Comparison of ENCODE assay signal across 8 mouse cellular contexts in the genomic region with DNA sequence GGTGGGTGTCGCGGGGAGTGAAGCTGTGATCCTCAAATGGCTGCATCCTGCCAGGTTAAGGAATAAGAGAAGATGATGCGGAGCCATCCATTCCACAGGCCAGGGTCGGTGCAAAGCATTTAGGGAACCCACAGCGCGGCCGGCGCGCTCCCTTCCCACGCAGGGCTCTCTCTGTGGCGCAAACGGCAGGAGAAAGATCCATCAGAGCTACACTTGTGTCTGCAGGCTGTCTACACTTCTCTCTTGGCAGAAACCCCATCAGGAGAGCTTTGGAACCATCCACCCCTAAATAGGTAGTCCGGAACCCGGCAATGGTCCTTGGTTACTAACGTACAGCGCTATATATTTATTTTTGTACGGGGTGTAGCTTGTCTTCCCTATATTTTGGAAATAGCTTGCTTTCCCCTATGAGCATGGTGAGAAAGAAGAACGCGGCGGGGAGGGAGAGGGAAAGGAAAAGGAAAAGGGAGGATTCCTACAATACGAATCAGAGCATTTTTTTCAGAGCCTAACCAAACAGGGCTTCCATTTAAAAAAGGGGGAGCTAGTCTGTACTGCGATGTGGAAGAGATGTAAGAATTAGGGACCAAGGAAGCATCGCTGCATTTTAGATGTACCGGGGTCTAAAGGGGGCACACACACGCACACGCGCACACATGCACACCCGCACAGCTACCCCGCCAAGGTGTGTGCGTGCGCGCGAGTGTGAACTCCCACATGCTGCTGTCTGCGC. TPM values are rescaled to one million over a fixed set of nuclear protein-coding genes. Genes with fewer than 3 reads are reported as not detected.
DNase-seq lines count a peak whose midpoint lies in the region; ATAC-seq and TF ChIP-seq lines count a peak whose summit lies in the region.

No protein-coding gene starts in this region.

- H3K4me3 ChIP-seq in kidney, embryonic 16.5 days (ENCODE audit: low read length): peak overlapping the region; percentile 58
- H3K4me3 ChIP-seq in forebrain, postnatal 0 days (ENCODE audit: low read depth, low read length): peak overlapping the region; percentile 62
- peak overlapping the region; percentile 49 for H3K4me3 ChIP-seq in liver, embryonic 11.5 days (ENCODE audit: low read depth, low read length)
- peak overlapping the region; percentile 51 for H3K4me3 ChIP-seq in stomach, embryonic 16.5 days (replicated peaks; ENCODE audit: low read length)

- H3K4me2 ChIP-seq in kidney, embryonic 16.5 days (replicated peaks; ENCODE audit: low read depth, low read length): peak overlapping the region; percentile 79
- H3K4me2 ChIP-seq in forebrain, postnatal 0 days (ENCODE audit: low read depth): peak overlapping the region; percentile 72
- peak overlapping the region; percentile 75 for H3K4me2 ChIP-seq in liver, embryonic 11.5 days
- peak overlapping the region; percentile 87 for H3K4me2 ChIP-seq in stomach, embryonic 16.5 days (ENCODE audit: low read depth, low read length)

- H3K27me3 ChIP-seq in kidney, embryonic 16.5 days (ENCODE audit: insufficient read depth, low read length): peaks cover 56% of the 10 kb centered on the region
- H3K27me3 ChIP-seq in forebrain, postnatal 0 days (ENCODE audit: insufficient read depth, low read length): no peaks in the 10 kb centered on the region
- H3K27me3 ChIP-seq in liver, embryonic 11.5 days (replicated peaks; ENCODE audit: control insufficient read depth, insufficient read depth, low read length): peaks cover 59% of the 10 kb centered on the region
- peaks cover 41% of the 10 kb centered on the region for H3K27me3 ChIP-seq in stomach, embryonic 16.5 days (ENCODE audit: control insufficient read depth, insufficient read depth, low read length)

- H3K4me1 ChIP-seq in kidney, embryonic 16.5 days (ENCODE audit: insufficient read depth, low read length): peaks cover 16% of the 10 kb centered on the region; the same call in 1 of the 2 replicates
- H3K4me1 ChIP-seq in forebrain, postnatal 0 days (ENCODE audit: insufficient read depth): peaks cover 13% of the 10 kb centered on the region; the same call in 1 of the 2 replicates
- H3K4me1 ChIP-seq in liver, embryonic 11.5 days (replicated peaks; ENCODE audit: control insufficient read depth, insufficient read depth, low read length): no peaks in the 10 kb centered on the region; the same call in 1 of the 2 replicates
- H3K4me1 ChIP-seq in stomach, embryonic 16.5 days (ENCODE audit: control insufficient read depth, insufficient read depth, low read length): peaks cover 7% of the 10 kb centered on the region; the same call in 1 of the 2 replicates

- no peaks in the 10 kb centered on the region for H3K36me3 ChIP-seq in kidney, embryonic 16.5 days (ENCODE audit: insufficient read depth, low read length)
- no peaks in the 10 kb centered on the region for H3K36me3 ChIP-seq in forebrain, postnatal 0 days (ENCODE audit: insufficient read depth)
- H3K36me3 ChIP-seq in liver, embryonic 11.5 days (ENCODE audit: control insufficient read depth, insufficient read depth, low read length): no peaks in the 10 kb centered on the region
- H3K36me3 ChIP-seq in stomach, embryonic 16.5 days (ENCODE audit: control insufficient read depth, insufficient read depth, low read length): no peaks in the 10 kb centered on the region

- H3K9ac ChIP-seq in kidney, embryonic 16.5 days (replicated peaks; ENCODE audit: low read length): peak overlapping the region; percentile 49
- H3K9ac ChIP-seq in forebrain, postnatal 0 days: peak overlapping the region; percentile 88
- no peak overlapping the region for H3K9ac ChIP-seq in liver, embryonic 11.5 days (ENCODE audit: low read depth, low read length)
- H3K9ac ChIP-seq in stomach, embryonic 16.5 days (ENCODE audit: low read length): peak overlapping the region; percentile 61; the same call in 1 of the 2 replicates

- no peak; the same call in none of the 2 replicates for ATAC-seq in kidney, embryonic 16.5 days (ENCODE audit: low FRiP score, low TSS enrichment)
- peak; percentile 30; the same call in 1 of the 2 replicates for ATAC-seq in forebrain, postnatal 0 days
- no peak for ATAC-seq in liver, embryonic 11.5 days (replicated peaks; ENCODE audit: low FRiP score)
- ATAC-seq in stomach, embryonic 16.5 days (ENCODE audit: insufficient read depth, low FRiP score): peak; percentile 54; the same call in 1 of the 2 replicates

- WGBS in kidney, embryonic 16.5 days: under 1% methylated on average over 34 of the region's 34 CpGs
- WGBS in forebrain, postnatal 0 days: under 1% methylated on average over 34 of the region's 34 CpGs
- WGBS in liver, embryonic 11.5 days: 3% methylated on average over 34 of the region's 34 CpGs
- under 1% methylated on average over 34 of the region's 34 CpGs for WGBS in stomach, embryonic 16.5 days

- no peak overlapping the region for H3K27ac ChIP-seq in kidney, embryonic 16.5 days (ENCODE audit: low read length)
- peak overlapping the region; percentile 96 for H3K27ac ChIP-seq in forebrain, postnatal 0 days (ENCODE audit: low read depth, low read length)
- no peak overlapping the region for H3K27ac ChIP-seq in liver, embryonic 11.5 days (ENCODE audit: low read depth, low read length)
- H3K27ac ChIP-seq in stomach, embryonic 16.5 days (ENCODE audit: low read length): no peak overlapping the region

- H3K9me3 ChIP-seq in kidney, embryonic 16.5 days (ENCODE audit: low read length): peaks cover 5% of the 10 kb centered on the region; the same call in 1 of the 2 replicates
- no peaks in the 10 kb centered on the region for H3K9me3 ChIP-seq in forebrain, postnatal 0 days (ENCODE audit: low read length)
- H3K9me3 ChIP-seq in liver, embryonic 11.5 days (ENCODE audit: control insufficient read depth, low read length): peaks cover 5% of the 10 kb centered on the region; the same call in 1 of the 2 replicates
- no peaks in the 10 kb centered on the region for H3K9me3 ChIP-seq in stomach, embryonic 16.5 days (replicated peaks; ENCODE audit: control insufficient read depth, low read length)

- TF ChIP-seq CTCF in forebrain, postnatal 0 days (IDR thresholded peaks at IDR 0.05; ENCODE audit: low read depth): peak; percentile 18; the same call in 1 of the 2 replicates

- DNase-seq in kidney, adult 8-10 months: no peak
- DNase-seq in brain, adult 2 months (ENCODE audit: low read depth, low spot score): peak; percentile 83
- no peak for DNase-seq in forebrain, postnatal 0 days
- DNase-seq in liver, embryonic 11.5 days (ENCODE audit: low spot score): peak; percentile 31
- no peak for DNase-seq in right cerebral cortex, postnatal 14 days
- no peak for DNase-seq in gastrocnemius, postnatal 10 days

RNA-seq across cellular contexts. Expression of a gene that starts 0.7 kb away (rescaled TPM):
- 5.8 and 6.9 TPM in 2 replicates for polyA plus RNA-seq in kidney, embryonic 16.5 days (2015; fragmentation: Nextera tagmentation; extraction: Ambion mirVana)
- 180 and 184 TPM in 2 replicates for total RNA-seq in forebrain, postnatal 0 days (2014; rRNA removed)
- polyA plus RNA-seq in forebrain, postnatal 0 days (2015; fragmentation: Nextera tagmentation; extraction: Ambion mirVana): 102 and 131 TPM in 2 replicates
- 0.97 and 1.9 TPM in 2 replicates for polyA plus RNA-seq in liver, embryonic 11.5 days (2014; fragmentation: Nextera tagmentation; extraction: Ambion mirVana)
- polyA plus RNA-seq in stomach, embryonic 16.5 days (2015; fragmentation: Nextera tagmentation; extraction: Ambion mirVana): 6.3 and 8.0 TPM in 2 replicates
- 10 to 100 TPM; 13.0 to 15.1 TPM for total RNA-seq in gastrocnemius, postnatal 10 days (2021)

Comparison
In these comparisons a context has a peak if more than half of its experiments do, and no peak if none do; other contexts are left out.
1. ATAC-seq: peak in forebrain, postnatal 0 days (single experiment) and stomach, embryonic 16.5 days (single experiment); none in kidney, embryonic 16.5 days (single experiment) and liver, embryonic 11.5 days (single experiment).
2. DNase-seq: peak in brain, adult 2 months (single experiment) and liver, embryonic 11.5 days (single experiment); none in kidney, adult 8-10 months (0 of 2), forebrain, postnatal 0 days (single experiment), right cerebral cortex, postnatal 14 days (single experiment) and gastrocnemius, postnatal 10 days (single experiment).
3. RNA of a gene that starts 0.7 kb away (polyA plus RNA-seq): 102 to 131 TPM in forebrain, postnatal 0 days; 6.3 to 8.0 TPM in stomach, embryonic 16.5 days, 5.8 to 6.9 TPM in kidney, embryonic 16.5 days and 0.97 to 1.9 TPM in liver, embryonic 11.5 days; every median in the first group is over 10 times any median in the second.
4. Peak in every context shown above with its lines, with median percentiles within 50 percentile points of each other: H3K4me2 ChIP-seq and H3K4me3 ChIP-seq.